Mouse (Mus musculus): ENCODE measurements around the gene Ankdd1b.

The Ankdd1b gene

DNA sequence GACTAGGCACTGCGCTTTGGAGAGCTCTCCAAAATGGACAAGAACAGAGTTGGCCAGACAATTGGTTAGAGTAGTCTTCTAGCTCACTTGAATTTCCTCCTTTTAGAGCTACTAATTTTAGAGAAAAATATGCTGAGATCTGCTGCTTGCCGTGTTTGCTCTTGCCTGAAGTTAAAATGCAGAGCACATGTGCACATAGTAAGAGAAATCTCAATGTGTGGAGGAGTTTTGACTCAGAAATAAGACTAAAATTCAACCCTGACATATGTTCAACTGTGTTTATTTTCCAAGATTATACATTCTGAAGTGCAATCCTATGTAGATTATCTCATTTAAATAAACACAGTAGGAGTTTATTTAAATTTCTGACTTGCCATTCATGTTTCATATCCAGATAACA lies 65.5 kb downstream of the Ankdd1b start:
- DNase-seq = no peak

DNA sequence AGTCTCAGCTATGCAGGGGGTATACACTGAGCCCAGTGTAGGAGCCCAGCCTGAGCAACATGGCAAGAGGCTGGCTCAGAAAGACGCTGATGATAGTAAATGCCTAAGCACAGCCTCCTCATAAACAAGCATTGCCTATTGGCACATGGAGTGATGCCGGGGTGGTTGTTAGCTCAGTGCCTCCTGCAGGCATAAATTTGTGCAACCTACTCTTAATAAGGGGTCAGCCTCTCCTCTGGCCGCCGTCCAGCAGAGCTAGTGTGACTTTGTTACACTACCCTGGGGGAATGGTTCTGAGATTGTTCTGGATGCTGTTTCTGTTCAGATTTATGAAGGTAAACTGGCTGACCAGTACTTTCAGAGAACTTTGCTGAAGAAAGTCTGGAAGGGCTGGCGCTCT lies 69.7 kb downstream of the Ankdd1b start:
- no peak for DNase-seq

DNA sequence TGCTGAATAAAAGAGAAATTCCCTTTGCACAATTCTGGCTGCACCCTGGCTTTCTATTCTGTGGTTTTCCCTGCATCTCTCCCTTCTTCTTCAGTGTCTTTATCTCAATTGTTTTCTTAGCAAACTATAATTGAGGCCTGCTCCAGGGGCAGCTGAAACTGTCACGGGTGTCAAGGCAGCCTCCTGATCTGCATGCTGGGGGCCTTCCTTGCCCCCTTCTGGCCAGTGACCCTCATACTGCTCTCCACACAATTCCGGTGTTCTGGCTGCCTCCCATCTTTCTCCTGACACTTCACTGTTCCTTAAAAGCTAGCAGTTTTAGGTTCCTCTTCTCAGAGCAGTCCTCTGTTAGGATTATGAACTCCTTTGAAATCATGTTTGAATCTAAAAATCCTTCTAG lies 81.7 kb downstream of the Ankdd1b start:
- DNase-seq = no peak

DNA sequence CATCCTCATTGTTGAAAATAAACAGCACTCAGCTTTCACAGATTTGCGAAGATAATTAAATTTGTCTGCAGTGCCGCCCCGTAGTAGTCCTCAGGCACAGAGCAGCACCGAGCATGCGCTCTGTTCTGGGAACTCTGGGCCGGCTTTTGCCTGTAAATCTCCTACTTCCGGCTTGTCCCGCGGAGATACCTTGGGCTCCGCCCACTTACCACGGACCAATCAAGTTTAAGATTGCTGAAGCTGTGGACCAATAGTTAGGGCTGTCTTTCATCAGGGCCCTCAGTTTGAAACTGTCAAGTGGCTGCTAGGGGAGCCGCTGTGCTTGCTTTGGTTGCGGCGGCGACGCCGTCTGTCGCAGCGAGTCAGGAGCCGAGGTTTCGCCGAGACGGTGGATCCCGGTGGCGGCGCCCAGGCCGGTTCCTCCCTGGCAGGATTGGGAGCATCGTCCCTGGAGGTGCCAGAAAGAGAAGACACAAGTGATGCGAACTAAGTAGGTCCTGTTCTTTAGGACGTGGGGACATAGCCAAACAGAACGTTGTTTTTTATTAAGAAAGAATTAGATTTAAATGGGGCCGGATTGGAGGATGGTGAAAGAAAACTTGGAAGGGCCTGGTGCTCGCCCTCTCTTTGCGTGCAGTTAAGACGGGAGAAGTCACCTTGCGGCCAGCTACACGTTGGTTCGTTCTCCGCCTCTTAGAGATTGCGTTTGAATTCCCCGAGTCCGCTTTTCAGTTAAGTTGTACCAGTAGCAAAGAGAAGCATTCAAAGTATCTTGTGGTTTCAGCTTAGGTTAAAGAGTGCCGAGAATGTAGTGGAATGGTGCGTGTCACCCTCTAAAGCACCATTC lies 82.7 kb downstream of the Ankdd1b start, which contains the start of gene Poc5:
Gene Poc5, plus strand, starts transcription at position 253 of the 847 bp plus-strand sequence.
- DNase-seq = peak; percentile 98 to 99

DNA sequence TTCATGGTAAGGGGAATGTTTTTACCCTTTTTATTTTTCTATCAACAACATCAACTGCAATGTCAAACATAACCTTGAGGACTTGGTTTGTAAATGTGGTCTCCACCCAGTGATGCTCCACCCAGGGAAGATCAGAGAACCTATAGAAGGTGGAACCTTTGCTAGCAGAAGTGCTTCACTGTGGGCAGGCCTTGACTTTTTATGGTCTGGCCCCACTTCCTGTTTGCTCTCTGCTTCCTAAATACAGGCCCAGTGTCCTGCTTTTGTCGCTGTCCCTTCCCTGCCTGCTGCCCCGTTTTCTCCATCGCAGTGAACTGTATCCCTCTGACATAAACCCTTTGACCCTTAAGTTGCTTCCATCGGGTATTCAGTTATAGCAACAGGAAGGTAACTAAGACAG lies 93.1 kb downstream of the Ankdd1b start:
- DNase-seq = no peak

DNA sequence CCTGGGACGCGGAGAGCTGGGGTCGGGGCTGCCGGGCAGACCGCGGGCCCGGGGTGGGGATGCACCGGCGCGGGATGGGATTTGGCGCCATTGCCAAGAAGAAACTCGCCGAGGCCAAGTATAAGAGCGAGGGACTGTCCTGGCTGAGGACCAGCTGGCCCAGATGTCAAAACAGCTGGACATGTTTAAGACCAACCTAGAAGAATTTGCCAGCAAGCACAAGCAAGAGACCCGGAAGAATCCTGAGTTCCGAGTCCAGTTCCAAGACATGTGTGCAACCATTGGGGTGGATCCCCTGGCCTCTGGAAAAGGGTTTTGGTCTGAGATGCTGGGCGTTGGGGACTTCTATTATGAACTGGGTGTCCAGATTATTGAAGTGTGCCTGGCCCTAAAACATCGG lies 94.1 kb downstream of the Ankdd1b start:
- DNase-seq = no peak

DNA sequence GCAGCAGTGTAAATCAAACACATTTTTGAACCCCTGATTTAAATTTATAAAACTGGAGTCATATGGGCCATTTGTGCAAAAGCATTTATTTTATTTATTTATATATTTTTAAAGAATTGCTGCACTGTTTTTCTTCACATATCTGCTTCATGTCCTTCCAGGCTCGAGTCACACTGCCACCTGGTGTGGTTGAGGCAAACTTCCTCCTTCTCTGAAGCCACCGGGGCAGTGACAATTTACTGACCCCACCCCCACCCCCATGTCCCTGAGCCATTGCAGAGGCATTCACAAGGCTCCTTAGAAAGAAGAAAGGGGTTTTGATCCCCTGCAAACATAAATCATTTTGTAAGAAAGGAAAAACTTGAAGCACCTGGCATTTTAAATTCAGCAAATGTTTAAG lies 95.5 kb downstream of the Ankdd1b start:
- no peak for DNase-seq
